Mouse (Mus musculus) small intestine, adult 2 months (tissue): Measurements from ENCODE around the gene Arid5b.

Experiments
- CTCF ChIP-seq: fragments of 200-500 bp; IDR thresholded peaks from 2 replicates; pipeline ENCODE4 v1.5.1; 2012; ENCODE audit warnings: low read depth, mild to moderate bottlenecking, control low read depth, inconsistent platforms, low read length, moderate library complexity, mixed read lengths; ENCODE audit not compliant: insufficient replicate concordance, insufficient read length; ENCODE audit errors: extremely low read depth
- POLR2A ChIP-seq: fragments of 200-500 bp; IDR thresholded peaks from 2 replicates; pipeline ENCODE4 v1.6.1; 2012; ENCODE audit warnings: low read depth, mild to moderate bottlenecking, control low read depth, inconsistent platforms, low read length, moderate library complexity

GRCm38 (mm10) chr10:68204391-68204790 lies 74.1 kb downstream of the Arid5b start:
- TF ChIP-seq CTCF (no peak), POLR2A (no peak)
